Mouse (Mus musculus) embryonic stem cell, embryonic (primary cell): Measurements from ENCODE around the gene Rnf31.

ENCODE experiments used
- CTCF ChIA-PET, 4 experiments: fragments of 300-600 bp in 2 of 4; fragments of 350-600 bp in 2 of 4; sonication (Branson Sonifier 250); formaldehyde crosslinking; loops; one replicate each; lab custom pipeline; 2022; ENCODE audit warnings: inconsistent platforms in 2 of 4; lab: Charles Lee
- POLR2A ChIA-PET, 4 experiments: fragments of 300-600 bp in 2 of 4; fragments of 350-600 bp in 2 of 4; sonication (Branson Sonifier 250); formaldehyde crosslinking; loops; one replicate each; lab custom pipeline; 2022; ENCODE audit warnings: antibody characterized with exemption in 4 of 4, inconsistent platforms in 1 of 4; lab: Charles Lee

Rnf31 gene

GRCm38 (mm10) chr14:55591331-55591891 lies at the start of gene Rnf31:
Gene Rnf31 (plus strand): TSS chr14:55591708.
- POLR2A ChIA-PET, result interaction anchor here (0.6 to 7.7 kb wide), 86 partner anchors 9 to 1007 kb away, joined by 3 to 88 read pairs (median 5); partner anchors contain the start of genes Gmpr2 (in 4 of the 4), Nedd8 (in 4 of the 4), A730061H03Rik (in 3 of the 4) and Dcaf11 (in 3 of the 4)
- CTCF ChIA-PET, result interaction anchor here in 3 of 4 experiments (0.6 to 2.2 kb wide), 32 partner anchors 10 to 950 kb away, joined by 3 to 18 read pairs (median 4); partner anchors contain the start of genes Dhrs4 (in 2 of the 3), Mdp1 (in 2 of the 3), Rec8 (in 2 of the 3) and A730061H03Rik (in 1 of the 3)

- ChIA-PET CTCF (interaction anchor here in 1 of 4 experiments (0.5 kb wide), 1 partner anchor 16 kb away, joined by 3 read pairs; no protein-coding TSS in a partner anchor), POLR2A (interaction anchor here in 3 of 4 experiments (0.5 to 8.1 kb wide), 11 partner anchors 9 to 221 kb away, joined by 3 to 96 read pairs (median 7); partner anchors contain the start of genes A730061H03Rik (in 2 of the 3), Dcaf11 (in 2 of the 3), Dhrs4 (in 1 of the 3) and Psme1 (in 1 of the 3))
Observed at GRCm38 (mm10) chr14:55542268-55542667, 49.2 kb upstream of the Rnf31 start.

- CTCF ChIA-PET, result interaction anchor here in 1 of 4 experiments (0.7 kb wide), 1 partner anchor 73 kb away, joined by 3 read pairs; no protein-coding TSS in a partner anchor
Observed at GRCm38 (mm10) chr14:55544334-55544733, 47.2 kb upstream of the Rnf31 start.

GRCm38 (mm10) chr14:55550191-55550590 lies 41.3 kb upstream of the Rnf31 start:
- ChIA-PET CTCF (no interaction called here), POLR2A (interaction anchor here in 3 of 4 experiments (0.7 to 3.6 kb wide), 9 partner anchors 9 to 571 kb away, joined by 3 to 48 read pairs (median 16); partner anchors contain the start of genes A730061H03Rik (in 3 of the 3), Dcaf11 (in 3 of the 3), Pck2 (in 2 of the 3) and Gzme (in 1 of the 3))

More at GRCm38 (mm10) chr14:55544334-55544733, 47.2 kb upstream of the Rnf31 start:
- POLR2A ChIA-PET, result interaction anchor here in 2 of 4 experiments (0.5 to 8.1 kb wide), 3 partner anchors 10 to 154 kb away, joined by 3 to 96 read pairs (median 5); no protein-coding TSS in a partner anchor

GRCm38 (mm10) chr14:55551347-55551746 lies 40.2 kb upstream of the Rnf31 start:
- ChIA-PET CTCF (interaction anchor here in 1 of 4 experiments (0.9 to 1.8 kb wide), 4 partner anchors 9 to 193 kb away, joined by 3 to 9 read pairs (median 6); partner anchors contain the start of genes A730061H03Rik and Psme1), POLR2A (interaction anchor here in 3 of 4 experiments (0.6 to 6.5 kb wide), 32 partner anchors 9 to 1359 kb away, joined by 3 to 96 read pairs (median 3); partner anchors contain the start of genes A730061H03Rik (in 3 of the 3), Dcaf11 (in 3 of the 3), Pck2 (in 3 of the 3) and Psme2 (in 3 of the 3))

GRCm38 (mm10) chr14:55551794-55552193 lies 39.7 kb upstream of the Rnf31 start:
- ChIA-PET CTCF (interaction anchor here in 2 of 4 experiments (0.9 to 1.8 kb wide), 6 partner anchors 9 to 192 kb away, joined by 3 to 9 read pairs (median 4); partner anchors contain the start of genes A730061H03Rik (in 1 of the 2) and Psme1 (in 1 of the 2)), POLR2A (interaction anchor here in 3 of 4 experiments (0.6 to 6.5 kb wide), 31 partner anchors 8 to 1359 kb away, joined by 3 to 96 read pairs (median 3); partner anchors contain the start of genes A730061H03Rik (in 3 of the 3), Dcaf11 (in 3 of the 3), Pck2 (in 3 of the 3) and Psme2 (in 3 of the 3))

- ChIA-PET CTCF (interaction anchor here in 2 of 4 experiments (0.6 to 1.1 kb wide), 7 partner anchors 31 to 690 kb away, joined by 3 read pairs; partner anchors contain the start of gene Emc9 (in 1 of the 2)), POLR2A (interaction anchor here in 2 of 4 experiments (0.6 to 6.5 kb wide), 13 partner anchors 9 to 911 kb away, joined by 3 to 96 read pairs (median 3); partner anchors contain the start of genes Pck2 (in 1 of the 2), Psme2 (in 1 of the 2) and Rnf31 (in 1 of the 2))
Observed at GRCm38 (mm10) chr14:55554635-55555034, 36.9 kb upstream of the Rnf31 start.

GRCm38 (mm10) chr14:55555788-55556187 lies 35.7 kb upstream of the Rnf31 start:
- CTCF ChIA-PET, result interaction anchor here in 3 of 4 experiments (0.5 to 2.1 kb wide), 9 partner anchors 9 to 268 kb away, joined by 3 to 17 read pairs (median 4); partner anchors contain the start of genes Emc9 (in 1 of the 3), Nfatc4 (in 1 of the 3), Pck2 (in 1 of the 3) and Psme2 (in 1 of the 3)
- POLR2A ChIA-PET, result interaction anchor here in 3 of 4 experiments (0.7 to 6.5 kb wide), 10 partner anchors 9 to 268 kb away, joined by 3 to 96 read pairs (median 4); partner anchors contain the start of genes Pck2 (in 2 of the 3), Psme2 (in 1 of the 3) and Rnf31 (in 1 of the 3)

- CTCF ChIA-PET, result interaction anchor here in 3 of 4 experiments (0.6 to 3.5 kb wide), 15 partner anchors 9 to 478 kb away, joined by 3 to 17 read pairs (median 4); partner anchors contain the start of genes Psme2 (in 2 of the 3), Rnf31 (in 2 of the 3), Dhrs4 (in 1 of the 3) and Nfatc4 (in 1 of the 3)
- POLR2A ChIA-PET, result interaction anchor here in 3 of 4 experiments (0.6 to 6.5 kb wide), 18 partner anchors 8 to 676 kb away, joined by 3 to 96 read pairs (median 4); partner anchors contain the start of genes Pck2 (in 2 of the 3), Dhrs4 (in 1 of the 3), Fitm1 (in 1 of the 3) and Tgm1 (in 1 of the 3)
Observed at GRCm38 (mm10) chr14:55557003-55557402, 34.5 kb upstream of the Rnf31 start.

- POLR2A ChIA-PET, result interaction anchor here in 3 of 4 experiments (0.6 to 6.5 kb wide), 18 partner anchors 9 to 480 kb away, joined by 3 to 96 read pairs (median 4); partner anchors contain the start of genes Pck2 (in 2 of the 3), Dhrs4 (in 1 of the 3), Psme2 (in 1 of the 3) and Rnf31 (in 1 of the 3)
- CTCF ChIA-PET, result interaction anchor here in 3 of 4 experiments (0.5 to 3.5 kb wide), 13 partner anchors 11 to 460 kb away, joined by 3 to 17 read pairs (median 4); partner anchors contain the start of genes Psme2 (in 2 of the 3), Rnf31 (in 2 of the 3), Dhrs4 (in 1 of the 3) and Emc9 (in 1 of the 3)
Observed at GRCm38 (mm10) chr14:55557587-55557986, 33.9 kb upstream of the Rnf31 start.

- CTCF ChIA-PET, result interaction anchor here in 3 of 4 experiments (0.5 to 3.5 kb wide), 9 partner anchors 17 to 203 kb away, joined by 3 to 18 read pairs (median 5); partner anchors contain the start of genes Dhrs4 (in 1 of the 3), Ltb4r2 (in 1 of the 3), Pck2 (in 1 of the 3) and Psme2 (in 1 of the 3)
- POLR2A ChIA-PET, result interaction anchor here in 3 of 4 experiments (0.7 to 8.6 kb wide), 32 partner anchors 8 to 481 kb away, joined by 3 to 92 read pairs (median 16); partner anchors contain the start of genes Pck2 (in 3 of the 3), Psme1 (in 3 of the 3), Psme2 (in 3 of the 3) and Rnf31 (in 3 of the 3)
Observed at GRCm38 (mm10) chr14:55558740-55559448, 32.6 kb upstream of the Rnf31 start.

GRCm38 (mm10) chr14:55559799-55560201 lies 31.7 kb upstream of the Rnf31 start, which contains the start of gene Dcaf11:
Gene Dcaf11 (plus strand): TSS chr14:55560006.
- POLR2A ChIA-PET, result interaction anchor here (0.5 to 8.6 kb wide), 92 partner anchors 8 to 633 kb away, joined by 3 to 92 read pairs (median 6); partner anchors contain the start of genes Psme1 (in 4 of the 4), Emc9 (in 3 of the 4), Pck2 (in 3 of the 4) and Psme2 (in 3 of the 4)
- CTCF ChIA-PET, result interaction anchor here in 3 of 4 experiments (0.7 to 3.5 kb wide), 26 partner anchors 8 to 545 kb away, joined by 3 to 18 read pairs (median 6); partner anchors contain the start of genes Dhrs4 (in 1 of the 3), Emc9 (in 1 of the 3), Ngdn (in 1 of the 3) and Pck2 (in 1 of the 3)

GRCm38 (mm10) chr14:55560202-55561073 lies 31.1 kb upstream of the Rnf31 start, which contains the start of gene A730061H03Rik:
Gene A730061H03Rik (minus strand): TSS chr14:55560406.
- ChIA-PET CTCF (interaction anchor here (0.5 to 2.3 kb wide), 39 partner anchors 9 to 545 kb away, joined by 3 to 18 read pairs (median 4); partner anchors contain the start of genes Psme1 (in 2 of the 4), Rabggta (in 2 of the 4), Dhrs1 (in 1 of the 4) and Dhrs4 (in 1 of the 4)), POLR2A (interaction anchor here (0.5 to 8.6 kb wide), 113 partner anchors 9 to 634 kb away, joined by 3 to 92 read pairs (median 5); partner anchors contain the start of genes Psme1 (in 4 of the 4), Emc9 (in 3 of the 4), Gmpr2 (in 3 of the 4) and Nedd8 (in 3 of the 4))

- ChIA-PET POLR2A (interaction anchor here in 2 of 4 experiments (0.8 to 8.6 kb wide), 13 partner anchors 9 to 312 kb away, joined by 3 to 92 read pairs (median 6); partner anchors contain the start of genes Fitm1 (in 2 of the 2), Pck2 (in 2 of the 2), Psme1 (in 2 of the 2) and Carmil3 (in 1 of the 2)), CTCF (interaction anchor here in 1 of 4 experiments (1.4 kb wide), 1 partner anchor 17 kb away, joined by 3 read pairs; no protein-coding TSS in a partner anchor)
Observed at GRCm38 (mm10) chr14:55561860-55562259, 29.6 kb upstream of the Rnf31 start.
